Comparison of ENCODE assay signal across 25 mouse cellular contexts in genomic region chr14:12047637-12048036, GRCm38 (mm10).
DNase-seq lines count a peak whose midpoint lies in the region; ATAC-seq lines count a peak whose summit lies in the region.
"Had no signal": no experiment of that assay in that cellular context is flagged by ENCODE, and none has a peak within 500 bp of the region (broad histone marks: within the 10 kb centered on the region; RNA-seq: fewer than 3 reads in every experiment).

No protein-coding gene starts in this region.

- H3K36me3 ChIP-seq in kidney, embryonic 16.5 days (ENCODE audit: insufficient read depth, low read length) = no peaks in the 10 kb centered on the region
- no peaks in the 10 kb centered on the region for H3K36me3 ChIP-seq in intestine, embryonic 16.5 days (ENCODE audit: control insufficient read depth, insufficient read depth, low read length)
- H3K36me3 ChIP-seq: embryonic facial prominence, embryonic 12.5 days; embryonic facial prominence, embryonic 15.5 days; heart, embryonic 12.5 days; heart, embryonic 15.5 days had no signal

- H3K4me2 ChIP-seq in kidney, embryonic 16.5 days (replicated peaks; ENCODE audit: low read depth, low read length) = no peak overlapping the region
- no peak overlapping the region for H3K4me2 ChIP-seq in intestine, embryonic 16.5 days (ENCODE audit: low read depth, low read length)
- H3K4me2 ChIP-seq: embryonic facial prominence, embryonic 12.5 days; embryonic facial prominence, embryonic 15.5 days; heart, embryonic 12.5 days; heart, embryonic 15.5 days; hindbrain, embryonic 14.5 days had no signal

- 79% methylated on average over 4 of the region's 4 CpGs for WGBS in kidney, embryonic 16.5 days
- WGBS in intestine, embryonic 16.5 days = 73% methylated on average over 4 of the region's 4 CpGs

- H3K9ac ChIP-seq in kidney, embryonic 16.5 days (replicated peaks; ENCODE audit: low read length) = no peak overlapping the region
- no peak overlapping the region for H3K9ac ChIP-seq in intestine, embryonic 16.5 days (ENCODE audit: low read depth, low read length)
- H3K9ac ChIP-seq: embryonic facial prominence, embryonic 12.5 days; embryonic facial prominence, embryonic 15.5 days; forebrain, postnatal 0 days; heart, embryonic 12.5 days; heart, embryonic 15.5 days; hindbrain, embryonic 14.5 days had no signal

- H3K27me3 ChIP-seq in kidney, embryonic 16.5 days (ENCODE audit: insufficient read depth, low read length) = no peaks in the 10 kb centered on the region
- no peaks in the 10 kb centered on the region for H3K27me3 ChIP-seq in intestine, embryonic 16.5 days (replicated peaks; ENCODE audit: control insufficient read depth, insufficient read depth, low read length)
- H3K27me3 ChIP-seq: embryonic facial prominence, embryonic 12.5 days; embryonic facial prominence, embryonic 15.5 days; heart, embryonic 12.5 days; heart, embryonic 15.5 days had no signal

- no peak overlapping the region for H3K27ac ChIP-seq in kidney, embryonic 16.5 days (ENCODE audit: low read length)
- H3K27ac ChIP-seq in intestine, embryonic 16.5 days (ENCODE audit: low read length) = no peak overlapping the region
- H3K27ac ChIP-seq: embryonic facial prominence, embryonic 12.5 days; embryonic facial prominence, embryonic 15.5 days; gastrocnemius, adult 2 months; heart, embryonic 15.5 days; hindbrain, embryonic 14.5 days had no signal

- no peaks in the 10 kb centered on the region for H3K4me1 ChIP-seq in kidney, embryonic 16.5 days (ENCODE audit: insufficient read depth, low read length)
- no peaks in the 10 kb centered on the region for H3K4me1 ChIP-seq in intestine, embryonic 16.5 days (ENCODE audit: control insufficient read depth, insufficient read depth, low read length)
- H3K4me1 ChIP-seq: embryonic facial prominence, embryonic 12.5 days; embryonic facial prominence, embryonic 15.5 days; heart, embryonic 12.5 days; heart, embryonic 15.5 days had no signal

- peak; percentile 17 for DNase-seq in kidney, adult 11 months
- DNase-seq in kidney, postnatal 4 days = no peak
- DNase-seq in kidney, postnatal 10 days = no peak
- DNase-seq in spleen, adult 12 weeks (ENCODE audit: low spot score) = no peak
- DNase-seq: adrenal gland, adult 2 months; adrenal gland, postnatal 14 days; cerebellum, adult 11 months; cerebellum, adult 2 months; cerebellum, adult 9-11 months; cerebellum, postnatal 25 days; forebrain, postnatal 0 days; gastrocnemius, adult 2 months; gastrocnemius, postnatal 14 days; heart, adult 18-20 months; heart, postnatal 10 days; heart, postnatal 4 days had no signal

- peak; percentile 46; the same call in 1 of the 2 replicates for ATAC-seq in kidney, embryonic 16.5 days (ENCODE audit: low FRiP score, low TSS enrichment)
- peak; percentile 65 for ATAC-seq in intestine, embryonic 16.5 days
- ATAC-seq: CD4-positive, CD25-positive, alpha-beta regulatory T cell, adult 4 months; forebrain, embryonic 14.5 days; forebrain, postnatal 0 days had no signal

- no peaks in the 10 kb centered on the region for H3K9me3 ChIP-seq in kidney, embryonic 16.5 days (ENCODE audit: low read length)
- no peaks in the 10 kb centered on the region for H3K9me3 ChIP-seq in intestine, embryonic 16.5 days (ENCODE audit: control insufficient read depth, low read length)
- H3K9me3 ChIP-seq: embryonic facial prominence, embryonic 12.5 days; embryonic facial prominence, embryonic 15.5 days; heart, embryonic 12.5 days; heart, embryonic 15.5 days had no signal

- no peak overlapping the region for H3K4me3 ChIP-seq in kidney, embryonic 16.5 days (ENCODE audit: low read length)
- H3K4me3 ChIP-seq in intestine, embryonic 16.5 days (ENCODE audit: low read length) = no peak overlapping the region
- H3K4me3 ChIP-seq: embryonic facial prominence, embryonic 12.5 days; embryonic facial prominence, embryonic 15.5 days; gastrocnemius, adult 2 months; heart, embryonic 12.5 days; heart, embryonic 15.5 days had no signal
